Mouse (Mus musculus): Measurements from ENCODE around the gene Wdr76. TPM values are rescaled to one million over a fixed set of nuclear protein-coding genes. Genes with fewer than 3 reads are reported as not detected.
A peak's percentile ranks its signal among the peaks of the same experiment; 100 is the strongest.
"Not testable (repeated sequence)": the region's sequence is repeated elsewhere in the genome, so short reads cannot be mapped to it uniquely, and the experiment has no call there.

Wdr76 gene
- total RNA-seq, 2 experiments from 2014 or later, result 1.9 to 2.3 TPM

DNA sequence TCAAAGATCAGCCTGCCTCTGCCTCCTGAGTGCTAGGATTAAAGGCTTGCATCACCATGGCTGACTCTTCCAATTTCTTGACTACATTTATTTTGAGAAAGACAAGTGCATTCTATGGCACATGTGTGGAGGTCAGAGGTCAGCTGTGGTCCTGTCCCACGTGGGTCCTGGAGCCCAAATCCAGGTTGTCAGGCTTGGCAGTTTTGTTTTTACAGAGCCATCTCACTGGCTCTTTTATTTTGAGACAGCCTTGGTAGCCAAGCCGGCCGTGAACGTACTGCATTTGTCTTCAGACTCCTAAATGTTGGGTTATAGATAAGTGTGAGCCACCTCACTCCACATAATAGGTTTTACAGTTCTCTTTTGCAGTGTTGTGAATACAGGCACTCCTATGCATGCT is 12.2 kb downstream of the Wdr76 start:
- not testable (repeated sequence) for DNase-seq

DNA sequence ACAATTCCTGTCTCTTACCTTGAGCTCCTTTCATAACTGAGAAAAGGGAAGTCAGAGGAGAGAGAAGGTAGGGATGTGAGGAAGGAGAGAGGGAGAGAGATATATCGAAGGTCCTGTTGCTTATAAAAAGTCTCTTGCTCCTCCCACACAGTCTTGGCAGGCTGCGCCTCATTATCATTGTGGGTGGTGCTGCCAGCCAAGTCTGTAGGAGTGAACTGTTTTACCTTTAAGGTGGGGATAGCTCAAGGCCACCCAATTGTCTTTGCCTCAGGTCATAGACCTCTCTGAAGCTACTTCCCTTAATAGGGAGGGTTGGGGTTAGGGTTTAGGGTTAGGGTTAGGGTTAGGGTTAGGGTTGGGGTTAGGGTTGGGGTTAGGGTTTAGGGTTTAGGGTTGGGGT is 15.5 kb downstream of the Wdr76 start:
- DNase-seq, result no peak

GRCm38 (mm10) chr2:121522830-121523229 is 16.3 kb downstream of the Wdr76 start:
- DNase-seq, result not testable (repeated sequence)

DNA sequence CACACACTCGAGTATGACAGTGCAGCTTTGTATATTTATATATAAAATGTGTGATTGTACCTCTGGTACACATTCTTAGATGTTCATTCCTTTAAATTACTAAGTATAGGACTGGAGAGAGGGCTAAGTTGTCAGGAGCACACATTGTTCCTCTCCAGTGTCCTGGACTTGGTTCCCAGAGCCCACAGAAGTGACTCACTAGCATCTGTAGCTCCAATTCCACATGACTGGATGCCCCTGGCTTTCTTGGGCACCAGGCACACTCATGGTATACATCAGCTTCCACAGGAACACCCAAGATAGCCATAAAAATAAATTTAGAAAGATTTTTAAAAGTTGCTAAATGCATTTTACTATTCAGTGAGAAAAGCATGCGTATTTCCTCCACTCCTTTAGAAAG is 18.5 kb downstream of the Wdr76 start:
- no peak for DNase-seq

DNA sequence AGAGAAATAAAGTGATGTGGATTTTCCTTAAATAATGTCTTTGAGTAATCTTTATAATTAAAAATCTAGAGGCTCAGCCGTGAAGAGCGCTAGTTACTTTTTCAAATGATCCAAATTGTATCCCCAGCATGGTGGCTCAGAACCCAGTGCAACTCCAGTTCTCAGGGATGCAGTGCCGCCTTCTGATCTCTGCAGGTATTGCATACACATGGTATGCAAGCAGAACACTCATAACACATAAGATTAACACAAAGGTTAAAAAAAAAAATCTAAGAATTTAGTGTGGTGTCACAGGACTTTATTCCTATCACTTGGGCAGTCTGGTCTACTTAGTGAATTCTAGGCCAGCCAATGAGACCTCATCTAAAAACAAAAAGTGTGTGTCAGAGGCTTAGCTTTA is 38.3 kb downstream of the Wdr76 start:
- DNase-seq, result no peak

DNA sequence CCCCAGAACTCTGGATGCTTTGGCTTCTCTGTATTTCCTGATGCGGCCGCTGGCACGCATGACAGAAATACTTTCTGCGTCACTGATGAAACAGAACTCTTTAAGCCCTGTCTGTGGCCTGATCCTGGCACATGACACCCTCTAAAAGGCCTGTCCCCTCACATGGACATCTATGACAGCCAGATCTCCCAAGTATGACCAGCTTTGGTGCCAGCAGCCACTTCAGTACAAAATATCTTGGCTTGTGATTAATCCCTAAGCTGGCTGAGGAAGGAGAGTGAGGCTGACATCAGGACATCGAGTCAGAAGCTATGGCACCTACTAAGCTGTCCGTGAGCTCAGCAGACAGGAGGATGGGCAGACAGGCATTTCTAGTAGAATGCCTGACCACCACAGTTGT is 43.1 kb downstream of the Wdr76 start:
- no peak for DNase-seq

DNA sequence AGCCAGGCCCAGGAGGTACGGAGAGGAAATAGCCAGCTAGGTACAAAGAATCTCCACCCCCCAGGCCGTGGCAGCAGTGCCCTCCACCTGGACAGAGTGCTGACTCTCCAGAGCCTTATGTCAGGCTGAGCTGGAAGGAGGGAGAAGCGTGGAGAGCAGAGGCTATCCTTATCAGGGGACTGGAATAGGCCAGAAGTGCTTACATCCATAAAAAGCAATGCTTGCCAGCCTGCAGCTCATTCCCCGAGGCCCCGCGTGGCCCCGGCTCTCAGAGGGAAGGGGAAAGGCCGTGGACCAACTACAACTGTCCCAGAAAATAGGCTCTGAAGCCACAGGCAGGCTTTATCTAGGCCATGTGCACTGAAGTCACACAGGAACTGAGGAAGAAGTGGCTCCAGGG is 44.7 kb downstream of the Wdr76 start:
- DNase-seq, result no peak

GRCm38 (mm10) chr2:121563117-121563516 is 56.6 kb downstream of the Wdr76 start:
- DNase-seq, result no peak

GRCm38 (mm10) chr2:121565911-121566310 is 59.4 kb downstream of the Wdr76 start:
- no peak for DNase-seq

DNA sequence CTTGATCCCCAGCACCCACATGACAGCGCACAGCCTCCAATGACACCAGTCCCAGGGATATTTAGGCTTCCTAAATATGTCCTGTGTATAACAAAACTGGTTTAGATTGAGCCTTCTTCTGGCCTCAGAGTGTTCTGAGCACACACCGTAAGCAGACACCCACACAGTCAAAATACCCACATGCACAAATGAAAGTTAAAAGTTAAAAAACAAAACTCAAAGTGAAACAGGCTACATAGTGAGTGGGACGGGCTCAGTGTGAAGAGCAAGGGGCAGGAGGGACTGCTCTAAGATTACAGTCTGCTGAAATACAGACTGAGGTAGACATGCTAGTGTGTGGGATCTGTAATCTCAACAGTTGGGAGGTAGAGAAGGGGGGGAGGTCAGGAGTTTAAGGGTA is 63.5 kb downstream of the Wdr76 start:
- no peak for DNase-seq

DNA sequence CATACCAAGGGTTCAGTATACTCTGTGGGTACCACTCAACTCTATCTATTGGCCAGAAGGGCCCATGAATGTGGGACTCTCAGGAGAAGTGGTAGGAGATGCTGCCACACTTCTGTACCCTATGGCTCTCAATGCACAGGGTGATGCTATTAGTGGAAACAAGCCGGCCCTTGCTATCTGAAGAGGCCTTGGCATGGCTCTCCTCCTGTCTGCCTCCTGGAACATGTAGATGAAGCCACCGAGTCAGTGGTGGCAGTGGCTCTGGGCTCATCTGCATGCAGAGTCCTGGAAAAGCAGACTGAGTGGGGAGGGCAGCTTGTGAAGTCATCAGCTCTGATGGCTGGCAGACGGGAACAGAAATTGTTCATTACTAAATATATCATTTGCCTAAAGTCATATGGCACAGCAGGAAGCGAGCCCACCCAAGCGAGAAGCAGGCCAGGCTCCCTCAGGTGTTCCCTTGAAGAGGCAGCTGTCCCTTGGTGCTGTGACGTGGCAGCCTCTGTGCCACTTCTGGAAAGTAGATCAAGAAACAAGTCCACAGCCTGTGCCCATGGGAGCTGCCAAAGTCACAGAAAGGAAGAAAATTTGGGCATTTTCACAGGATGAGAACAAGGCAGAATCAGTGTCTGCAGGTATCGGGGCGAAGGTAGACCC is 64.6 kb downstream of the Wdr76 start:
- no peak for DNase-seq

DNA sequence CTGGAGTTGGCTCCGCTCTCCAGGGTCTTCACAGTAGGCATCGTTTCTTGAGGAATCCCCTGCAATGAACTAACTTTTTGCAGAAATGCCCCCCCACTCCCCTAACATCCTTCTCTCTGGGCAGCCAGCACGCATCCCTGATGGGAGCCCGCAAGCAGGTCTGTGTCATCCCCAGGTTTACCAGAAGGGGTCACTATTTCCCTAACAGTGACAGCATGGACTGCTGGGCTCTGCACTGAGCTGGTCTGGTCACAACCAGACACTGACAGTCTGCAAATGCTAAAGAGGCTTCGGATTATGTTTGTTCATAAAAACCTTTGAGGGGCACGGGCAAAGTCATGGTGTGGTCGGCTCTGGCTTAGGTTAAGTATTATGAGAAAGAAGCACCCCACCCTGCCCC is 65.3 kb downstream of the Wdr76 start:
- peak; percentile 57 for DNase-seq

GRCm38 (mm10) chr2:121574066-121574630 is 67.6 kb downstream of the Wdr76 start:
- no peak for DNase-seq

DNA sequence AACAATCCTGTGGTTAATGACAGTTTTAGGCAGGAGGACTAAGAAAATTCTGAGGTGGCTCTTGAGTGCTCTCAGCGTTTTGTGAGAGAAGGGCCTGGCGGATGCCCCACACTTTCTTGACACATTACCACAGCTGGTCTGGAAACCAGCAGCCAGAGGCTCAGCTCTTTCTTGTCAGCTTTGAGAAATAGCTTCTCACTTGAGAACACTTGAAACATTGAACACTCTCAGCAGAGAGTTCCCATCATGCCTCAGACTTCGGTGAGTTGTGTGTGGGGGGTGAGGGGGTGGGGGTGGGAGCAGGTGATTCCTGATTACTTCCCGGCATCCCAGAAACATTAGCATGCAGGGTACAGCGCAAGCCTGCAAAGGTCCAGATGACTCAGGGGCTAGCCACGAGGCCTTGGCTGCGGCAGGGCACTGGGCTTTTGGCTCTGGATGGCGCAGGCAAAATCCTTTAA is 69.2 kb downstream of the Wdr76 start:
- no peak for DNase-seq

GRCm38 (mm10) chr2:121582809-121583376 is 76.4 kb downstream of the Wdr76 start:
- no peak for DNase-seq

- no peak for DNase-seq
These were observed 77.1 kb downstream of the Wdr76 start for GRCm38 (mm10) chr2:121583468-121584116.

GRCm38 (mm10) chr2:121584705-121585104 is 78.2 kb downstream of the Wdr76 start:
- no peak for DNase-seq

DNA sequence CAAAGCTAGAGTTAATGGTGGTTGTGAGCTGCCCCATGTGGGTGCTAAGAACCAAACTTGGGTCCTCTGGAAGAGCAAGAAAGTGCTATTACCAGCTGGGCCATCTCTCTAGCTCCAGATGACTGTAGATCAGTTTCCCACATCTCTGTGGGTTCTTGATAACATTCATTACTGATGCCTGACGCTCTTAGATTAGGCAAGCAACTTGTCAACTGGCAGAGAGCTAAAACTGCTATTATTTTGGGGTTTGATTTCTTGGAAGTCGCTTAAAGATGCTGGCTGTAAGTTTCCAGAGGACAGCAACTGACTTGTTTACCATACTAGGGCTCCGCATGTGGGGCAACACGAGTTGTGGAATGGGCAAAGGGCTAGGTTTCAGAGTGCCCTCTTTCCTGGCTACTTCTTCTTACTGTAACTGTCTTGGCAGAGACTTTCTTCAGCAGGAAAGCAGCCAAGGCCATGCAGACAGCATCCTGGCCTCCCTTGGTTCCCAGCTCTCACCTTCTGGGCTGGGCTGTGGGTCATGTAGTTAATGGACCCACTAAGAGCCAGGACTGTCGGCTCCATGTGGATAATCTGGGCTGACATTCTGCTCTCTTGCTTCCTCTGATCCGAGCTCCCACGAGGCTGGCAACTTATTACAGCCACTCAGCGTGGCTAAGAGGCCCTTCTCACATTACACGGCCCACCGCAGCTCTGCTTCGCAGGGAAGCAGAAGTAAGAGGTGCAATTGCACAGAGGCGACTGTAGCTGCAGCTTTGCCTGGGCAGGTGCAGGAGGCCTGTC is 81.2 kb downstream of the Wdr76 start:
- DNase-seq, result no peak

DNA sequence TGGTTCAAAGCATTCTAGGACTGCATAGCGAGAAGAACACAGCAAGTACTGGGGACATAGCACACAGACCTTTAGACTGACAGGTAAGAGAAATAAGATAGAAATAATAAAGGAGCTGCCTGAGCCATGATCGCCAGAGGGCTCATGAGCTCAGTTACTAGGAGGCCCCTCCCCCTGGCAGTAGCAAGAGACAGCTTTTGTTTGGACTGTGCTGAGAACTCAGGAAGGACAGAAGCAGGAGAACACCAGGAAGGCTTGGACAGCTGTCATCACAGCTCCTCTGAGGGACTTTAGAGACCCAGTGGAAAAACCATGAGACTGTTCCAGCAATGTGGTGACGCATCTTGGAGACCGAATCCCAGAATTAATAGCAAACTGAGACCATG is 81.8 kb downstream of the Wdr76 start:
- DNase-seq, result peak; percentile 37

DNA sequence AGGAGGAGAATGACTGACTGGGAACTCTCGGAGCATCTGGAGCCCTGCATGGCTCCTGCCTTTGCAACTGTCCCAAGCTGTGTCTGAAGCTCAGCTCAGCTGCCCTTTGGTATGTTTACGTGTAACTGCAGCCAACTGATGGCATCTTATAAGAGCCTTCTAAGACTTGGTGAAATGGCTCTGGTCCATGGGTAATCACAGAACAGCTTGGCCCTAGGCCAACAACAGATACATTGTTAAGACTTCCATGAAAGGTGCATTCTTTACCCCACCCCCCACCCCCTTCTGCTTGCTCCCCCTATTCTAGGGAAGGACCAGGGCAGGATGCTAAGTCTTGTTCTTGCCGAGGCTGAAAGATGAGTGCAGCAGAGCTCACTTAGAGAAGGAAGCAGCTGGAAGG is 87.6 kb downstream of the Wdr76 start:
- DNase-seq, result no peak
